Mouse (Mus musculus): ENCODE data around the gene Tbcd.

The Tbcd gene

GRCm38 (mm10) chr11:121479476-121480203, 27.9 kb downstream of the Tbcd start:
- no peak for DNase-seq

- no peak for DNase-seq
Measured at GRCm38 (mm10) chr11:121481129-121481528, 29.4 kb downstream of the Tbcd start.

GRCm38 (mm10) chr11:121485882-121486281, 34.1 kb downstream of the Tbcd start:
- no peak for DNase-seq

GRCm38 (mm10) chr11:121490651-121491050, 38.9 kb downstream of the Tbcd start:
- no peak for DNase-seq

DNA sequence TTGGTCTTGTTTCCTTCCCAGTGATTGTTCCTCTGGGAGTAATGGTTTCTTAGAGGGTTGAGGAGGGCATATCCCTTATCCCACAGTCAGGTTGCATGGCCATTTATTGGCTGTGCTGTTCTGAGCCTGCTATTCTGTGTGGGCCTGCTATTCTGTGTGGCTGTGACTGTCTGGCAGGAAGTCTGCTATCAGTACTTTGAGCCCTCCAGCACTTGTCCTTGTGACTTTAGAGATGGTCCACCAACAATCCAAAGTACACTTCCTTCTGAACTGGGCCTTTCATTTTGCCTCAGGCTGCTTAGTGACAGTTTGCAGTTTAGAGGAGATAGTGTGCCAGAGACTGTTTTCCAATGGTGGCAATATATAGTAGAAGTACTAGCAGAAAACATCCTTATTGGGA, 48.8 kb downstream of the Tbcd start:
- no peak for DNase-seq

DNA sequence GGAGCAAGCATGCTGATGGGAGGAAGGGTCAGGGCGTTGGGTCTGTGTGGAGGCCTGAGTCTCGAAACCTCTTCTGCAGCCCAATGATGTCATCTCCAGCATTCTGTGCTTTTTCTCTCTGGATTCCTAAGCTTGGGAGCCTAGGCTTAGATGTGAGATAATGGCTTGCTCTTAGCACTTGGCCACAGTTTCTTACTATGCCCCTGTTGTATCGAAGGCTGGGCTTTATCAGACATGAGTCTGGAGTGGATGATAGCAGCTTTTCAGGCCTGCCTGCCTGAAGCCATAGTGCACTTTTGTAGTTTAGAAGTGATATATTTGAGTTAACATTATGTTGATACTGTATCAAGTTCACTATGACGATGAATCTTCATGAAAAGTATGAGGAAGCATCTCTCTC, 49.8 kb downstream of the Tbcd start:
- DNase-seq: no peak

DNA sequence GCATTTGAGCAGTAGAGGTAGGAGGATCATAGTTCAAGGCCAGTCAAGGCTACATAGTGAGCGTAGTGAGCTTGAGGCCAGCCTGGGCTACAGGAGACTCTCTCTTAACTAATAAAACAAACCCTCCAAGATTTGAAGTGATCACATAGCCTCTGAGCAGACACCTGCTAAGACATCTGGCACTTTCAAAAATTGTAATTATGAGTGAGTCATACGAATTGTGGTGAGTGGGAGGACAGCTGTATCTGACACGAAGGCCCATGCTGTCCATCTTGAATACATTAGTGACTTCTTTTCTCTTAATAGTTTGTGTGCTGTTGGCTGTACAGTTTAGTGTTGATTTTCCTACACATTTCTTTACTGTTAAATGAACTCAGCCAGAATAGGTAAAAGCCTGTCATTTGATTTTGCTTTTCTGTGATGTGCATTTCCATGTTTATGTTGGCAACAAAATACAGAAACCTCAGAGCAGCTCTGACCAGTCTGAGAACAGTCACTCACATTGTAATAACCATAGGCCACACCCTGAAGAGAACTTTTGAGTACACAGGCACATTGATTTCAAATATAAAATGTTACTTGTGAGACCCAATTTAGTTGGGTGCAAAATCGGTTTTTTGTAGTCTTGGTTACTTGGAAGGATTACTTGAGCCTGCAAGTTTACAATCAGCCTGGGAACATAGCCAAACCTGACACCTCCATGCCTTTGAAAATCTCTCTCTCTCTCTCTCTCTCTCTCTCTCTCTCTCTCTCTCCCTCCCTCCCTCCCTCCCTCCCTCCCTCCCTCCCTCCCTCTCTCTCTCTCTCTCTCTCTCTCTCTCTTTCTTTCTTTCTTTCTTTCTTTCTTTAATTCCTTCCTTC, 50.5 kb downstream of the Tbcd start:
- no peak for DNase-seq

DNA sequence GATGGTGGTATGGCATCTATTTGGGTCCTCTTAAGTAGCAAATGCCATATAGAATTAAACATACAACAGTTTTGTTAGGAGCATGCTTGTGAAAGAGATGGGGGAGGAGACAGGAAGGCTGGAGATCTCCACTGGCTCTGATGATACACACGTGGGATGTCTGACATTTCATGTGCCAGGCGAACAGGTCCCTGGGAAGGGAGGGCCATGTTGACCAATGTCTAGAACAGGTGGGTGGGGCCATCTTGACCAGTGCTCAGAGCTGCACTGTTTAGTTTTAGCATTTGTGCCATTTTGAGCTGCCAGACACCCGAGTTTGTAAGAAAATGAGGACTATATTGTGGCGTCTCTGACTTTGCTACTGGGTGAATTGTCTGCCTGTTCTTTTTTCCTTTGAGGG, 56.7 kb downstream of the Tbcd start:
- no peak for DNase-seq

DNA sequence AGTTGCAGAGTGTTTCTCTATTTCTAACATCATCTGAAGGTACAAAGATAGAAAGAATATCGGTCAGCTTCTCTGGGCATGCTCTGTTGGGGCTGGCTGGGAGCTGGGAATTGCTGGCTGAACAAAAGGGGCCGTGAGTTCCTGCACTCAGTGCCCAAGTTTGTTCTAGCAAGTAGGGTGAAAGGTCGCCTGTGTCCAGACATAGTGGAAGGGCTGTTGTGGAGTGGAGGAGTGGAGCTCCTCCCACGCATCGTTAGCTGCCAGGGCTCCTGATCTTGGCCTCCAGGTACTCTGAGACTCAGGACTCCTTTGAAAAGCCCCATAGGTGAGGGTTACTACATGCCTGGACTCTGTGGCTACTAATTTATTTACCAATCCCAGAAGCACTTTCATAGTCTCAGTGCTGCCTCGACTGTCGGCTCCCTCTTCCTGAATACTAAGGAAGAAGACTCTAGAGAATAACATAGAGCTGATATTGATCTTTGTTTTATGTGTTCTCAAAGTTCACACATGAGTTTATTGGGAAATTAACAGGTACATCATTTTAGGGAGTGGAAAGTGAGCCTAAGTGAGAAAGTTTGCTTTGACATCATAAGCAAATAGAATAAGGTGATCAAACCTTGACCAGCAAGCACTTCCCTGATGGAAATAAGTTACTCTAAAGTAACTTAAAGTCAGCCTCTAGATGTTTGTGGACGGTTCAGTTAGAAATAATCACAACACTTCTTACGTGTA, 58.9 kb downstream of the Tbcd start:
- no peak for DNase-seq

DNA sequence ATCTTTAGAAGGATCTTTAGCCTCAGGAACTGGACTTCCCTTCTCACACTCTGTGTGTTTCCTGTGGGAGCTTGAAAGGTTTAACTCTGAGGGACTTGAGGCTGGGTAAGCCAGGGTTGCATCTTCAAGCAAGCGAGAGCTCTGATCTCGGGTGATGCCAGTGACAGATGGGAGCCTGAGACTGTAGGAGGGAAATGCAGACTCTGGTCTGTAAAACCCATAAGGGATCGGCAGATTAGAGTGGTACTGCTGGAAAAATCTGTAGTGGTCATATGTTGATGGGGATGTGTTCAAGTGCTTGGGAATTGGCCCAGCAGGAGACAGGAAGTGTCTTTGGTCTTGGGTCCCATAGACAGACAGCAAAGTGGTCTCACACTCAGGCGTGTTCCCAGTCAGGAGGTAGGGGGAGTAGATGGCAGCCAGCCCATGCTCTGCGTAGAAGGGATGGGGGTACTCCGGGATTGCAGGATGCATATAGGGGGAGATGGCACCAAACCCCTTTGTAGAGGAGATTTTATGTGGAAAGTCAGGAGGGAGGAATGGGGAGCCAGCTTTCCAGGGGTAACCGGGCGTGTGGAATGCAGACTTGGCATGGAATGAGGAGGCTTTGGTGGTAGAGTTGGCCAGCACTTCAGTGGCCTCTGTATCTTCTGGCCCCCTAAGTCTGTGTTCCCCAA, 61.3 kb downstream of the Tbcd start:
- no peak for DNase-seq

- DNase-seq: no peak
Measured at GRCm38 (mm10) chr11:121515996-121516395, 64.2 kb downstream of the Tbcd start.

DNA sequence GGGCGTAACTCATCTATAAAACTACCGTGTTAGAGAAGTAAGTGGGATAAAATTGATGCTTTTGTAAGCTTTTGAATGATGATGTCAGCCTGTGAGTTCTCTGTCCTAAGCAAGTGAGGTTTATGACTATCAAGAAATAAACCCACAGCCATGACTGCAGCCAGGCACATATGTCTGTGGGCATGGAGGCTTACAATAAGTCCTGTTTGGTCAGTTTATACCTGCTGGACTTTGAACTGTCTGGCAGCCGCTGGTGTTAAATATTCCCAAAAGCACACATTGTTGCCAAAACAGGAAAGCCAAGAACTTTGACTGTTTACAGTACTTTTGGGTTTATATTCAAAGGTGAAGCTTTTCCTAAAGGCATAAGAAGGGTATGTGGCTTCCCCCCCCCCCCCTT, 65.2 kb downstream of the Tbcd start:
- DNase-seq: no peak

DNA sequence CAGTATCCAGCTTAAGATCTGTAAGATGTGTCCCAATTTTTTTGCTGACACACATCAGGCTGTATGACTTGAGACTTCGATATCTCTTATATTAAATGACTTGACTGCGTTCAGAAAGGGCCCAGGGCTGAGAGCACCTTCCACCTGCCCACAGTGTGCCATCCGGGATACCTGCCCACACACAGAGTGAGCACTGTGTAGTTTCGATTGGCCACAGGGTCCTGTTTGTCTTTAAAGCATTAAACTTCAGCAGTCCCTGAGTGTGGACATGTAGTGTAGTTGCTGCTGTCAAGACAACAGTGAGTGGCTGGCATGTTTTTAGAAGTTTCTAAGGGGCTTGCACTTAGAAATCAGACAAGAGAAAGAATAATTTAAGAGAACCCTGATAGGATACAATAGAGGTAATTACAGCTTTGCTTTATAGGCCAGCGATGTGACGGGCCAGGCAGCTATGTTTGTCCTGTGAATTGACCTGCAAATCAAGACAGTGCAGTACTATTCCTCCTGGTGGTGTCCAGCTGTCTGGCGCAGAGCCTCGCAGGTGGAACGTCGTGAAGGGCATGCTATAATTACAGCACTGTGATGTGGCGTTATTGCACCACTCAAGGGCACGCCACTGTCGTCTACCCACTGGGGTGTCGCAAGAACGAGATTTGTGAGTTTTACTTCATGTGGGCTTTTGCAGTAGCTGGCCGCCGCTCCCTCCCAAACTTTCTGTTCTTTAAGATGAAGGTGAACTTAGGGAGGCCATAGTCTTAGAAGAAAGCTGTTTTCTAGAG, 66.1 kb downstream of the Tbcd start:
- DNase-seq: no peak

DNA sequence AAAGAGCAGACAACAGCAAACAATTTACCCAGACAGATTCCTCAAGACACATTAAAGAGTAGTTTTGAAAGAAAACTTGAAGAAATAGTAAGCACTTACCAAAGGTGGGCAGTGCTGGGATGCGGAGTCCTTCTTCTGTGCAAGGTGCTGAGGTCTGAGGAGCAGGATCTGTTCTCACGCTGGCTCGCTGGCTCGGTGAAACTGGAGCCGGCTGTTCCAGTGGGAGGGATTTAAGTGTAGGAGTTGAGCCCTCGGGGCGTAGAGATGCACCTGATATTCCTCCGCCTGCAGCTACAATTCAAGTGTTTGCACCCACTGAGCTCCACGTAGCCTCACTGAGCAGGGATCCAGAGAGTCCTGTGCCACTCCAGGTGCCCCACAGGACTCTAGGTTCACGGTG, 67.4 kb downstream of the Tbcd start, which contains the start of gene Zfp750:
Gene Zfp750, minus strand, starts transcription at position 203 of the 400 bp plus-strand sequence.
- DNase-seq: no peak

- no peak for DNase-seq
Measured at GRCm38 (mm10) chr11:121519703-121520102, 68.0 kb downstream of the Tbcd start.

DNA sequence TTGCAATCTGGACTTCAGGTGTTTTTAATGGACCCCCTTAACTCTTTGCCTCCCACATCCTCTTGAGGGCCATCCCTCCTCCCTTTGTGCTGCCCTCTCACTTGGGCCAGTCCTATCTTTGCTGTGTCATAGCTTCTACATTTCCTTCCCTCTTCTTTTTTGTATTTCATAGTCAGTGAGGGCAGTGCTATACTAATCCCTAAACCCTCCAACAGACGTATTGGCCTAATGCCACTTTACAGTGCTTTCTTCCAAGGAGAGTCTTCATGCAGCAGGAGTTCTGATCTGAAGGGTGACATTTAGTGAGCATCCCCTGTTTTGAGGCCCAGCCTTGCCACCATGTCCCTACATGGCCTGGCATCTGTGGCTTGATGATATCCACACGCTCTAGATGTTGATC, 69.0 kb downstream of the Tbcd start:
- no peak for DNase-seq

- no peak for DNase-seq
Measured at GRCm38 (mm10) chr11:121522156-121522762, 70.5 kb downstream of the Tbcd start.

DNA sequence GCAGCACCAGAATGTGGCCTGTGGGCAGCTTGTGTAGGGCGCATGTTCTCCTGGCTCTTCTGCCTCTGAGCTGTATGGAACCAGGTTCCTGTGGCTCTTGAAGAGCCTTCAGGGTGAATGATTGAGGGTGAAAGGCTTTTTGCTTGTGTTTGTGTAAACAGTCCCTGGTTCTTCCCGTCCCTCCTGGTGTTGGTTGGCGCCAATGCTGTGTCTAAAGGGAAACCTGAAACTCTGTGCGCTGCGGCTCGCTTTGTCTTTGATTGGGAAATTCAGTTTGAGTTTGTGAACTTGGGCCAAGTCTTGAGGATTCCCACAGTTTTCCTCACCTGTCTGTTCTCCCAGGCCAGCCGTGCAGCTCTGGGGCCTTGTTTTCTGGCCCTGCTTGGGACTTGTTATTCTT, 72.4 kb downstream of the Tbcd start:
- no peak for DNase-seq

GRCm38 (mm10) chr11:121529747-121530146, 78.0 kb downstream of the Tbcd start:
- no peak for DNase-seq

DNA sequence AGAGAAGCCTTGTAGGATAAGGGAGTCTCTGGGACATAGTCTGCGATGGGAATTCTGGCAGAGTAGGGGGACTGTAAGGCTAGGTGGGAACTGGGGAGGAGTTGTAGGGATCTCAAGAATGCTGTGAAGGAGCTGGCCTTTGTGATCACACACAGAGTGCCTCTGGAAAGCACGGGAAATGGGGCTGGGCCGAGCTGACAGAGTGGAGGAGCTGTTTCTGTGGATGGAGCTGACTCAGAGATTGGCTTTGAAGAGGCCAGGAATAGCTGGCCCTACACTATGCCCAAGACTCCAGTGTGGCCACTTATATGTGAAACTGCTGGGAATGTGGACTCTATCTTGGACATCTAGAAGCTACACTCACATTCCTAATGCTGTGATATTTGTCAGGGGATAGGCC, 84.8 kb downstream of the Tbcd start:
- DNase-seq: no peak

DNA sequence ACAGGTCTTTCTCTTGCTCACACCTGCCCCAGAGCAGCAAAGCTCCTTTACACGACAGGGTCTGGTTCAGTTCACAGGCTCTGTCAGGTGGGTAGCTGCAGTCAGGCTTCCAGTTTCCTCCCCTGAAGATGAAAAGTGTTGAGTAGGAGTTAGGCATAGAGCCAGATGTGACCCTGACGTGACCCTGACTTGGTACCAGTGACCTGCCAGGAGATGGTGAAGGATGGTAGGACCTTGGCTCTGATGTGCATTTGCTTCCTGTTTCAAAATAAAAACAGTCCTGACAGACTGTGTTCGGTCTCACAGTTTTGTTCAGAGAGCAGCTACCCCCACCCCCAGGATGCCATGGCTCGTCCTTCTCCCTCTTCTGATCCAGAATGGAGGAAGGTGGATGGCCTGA, 90.7 kb downstream of the Tbcd start:
- no peak for DNase-seq
